Mouse (Mus musculus): ENCODE results near the gene Atg4b.

DNA sequence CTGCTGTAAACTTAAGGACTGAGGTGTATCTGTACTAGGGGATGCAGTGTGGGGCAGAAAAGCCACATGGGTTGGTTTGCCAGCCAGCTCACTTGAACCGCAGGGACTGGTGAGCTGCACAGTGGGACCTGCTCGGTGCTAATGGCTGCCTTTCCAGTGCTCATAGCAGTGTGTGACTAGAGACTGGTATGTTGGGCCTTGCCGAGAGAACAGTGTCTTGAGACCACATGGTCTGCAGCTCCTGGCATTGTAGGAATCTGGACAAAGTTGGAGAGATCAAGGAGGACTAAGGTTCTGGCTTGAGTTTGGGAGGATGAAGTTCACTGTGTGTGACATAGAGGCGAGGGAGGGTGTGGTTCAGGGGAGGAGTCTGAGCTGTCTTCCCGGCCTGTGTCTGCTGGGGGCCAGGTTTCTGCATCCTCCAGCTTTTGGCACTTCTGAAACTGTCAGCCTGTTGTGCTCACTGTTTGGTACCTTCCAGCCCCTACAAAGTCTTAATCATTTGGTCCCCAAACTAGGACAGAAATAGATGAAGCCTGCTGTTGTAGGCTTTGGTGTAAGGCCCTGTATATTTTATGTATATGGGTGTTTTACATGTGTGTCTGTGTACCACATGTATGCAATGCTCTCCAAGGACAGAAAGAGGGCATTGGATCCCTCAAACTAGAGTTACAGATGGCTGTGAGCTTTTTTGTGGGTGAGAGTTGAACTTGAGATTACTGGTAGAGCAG is 54.1 kb downstream of the Atg4b start:
- TF ChIP-seq CTCF (IDR thresholded peaks at IDR 0.05; ENCODE audit: low read depth, low read length) (no peak), POLR2A (IDR thresholded peaks at IDR 0.05; ENCODE audit: borderline replicate concordance, low read depth, low read length) (no peak)
